Mouse (Mus musculus): ENCODE results near the gene Gm20388. TPM values are rescaled to one million over a fixed set of nuclear protein-coding genes. Genes with fewer than 3 reads are reported as not detected.

Gene Gm20388
- total RNA-seq, 4 experiments from 2014 or later, result 0.17 to 15.1 (median 6.6) TPM

DNA sequence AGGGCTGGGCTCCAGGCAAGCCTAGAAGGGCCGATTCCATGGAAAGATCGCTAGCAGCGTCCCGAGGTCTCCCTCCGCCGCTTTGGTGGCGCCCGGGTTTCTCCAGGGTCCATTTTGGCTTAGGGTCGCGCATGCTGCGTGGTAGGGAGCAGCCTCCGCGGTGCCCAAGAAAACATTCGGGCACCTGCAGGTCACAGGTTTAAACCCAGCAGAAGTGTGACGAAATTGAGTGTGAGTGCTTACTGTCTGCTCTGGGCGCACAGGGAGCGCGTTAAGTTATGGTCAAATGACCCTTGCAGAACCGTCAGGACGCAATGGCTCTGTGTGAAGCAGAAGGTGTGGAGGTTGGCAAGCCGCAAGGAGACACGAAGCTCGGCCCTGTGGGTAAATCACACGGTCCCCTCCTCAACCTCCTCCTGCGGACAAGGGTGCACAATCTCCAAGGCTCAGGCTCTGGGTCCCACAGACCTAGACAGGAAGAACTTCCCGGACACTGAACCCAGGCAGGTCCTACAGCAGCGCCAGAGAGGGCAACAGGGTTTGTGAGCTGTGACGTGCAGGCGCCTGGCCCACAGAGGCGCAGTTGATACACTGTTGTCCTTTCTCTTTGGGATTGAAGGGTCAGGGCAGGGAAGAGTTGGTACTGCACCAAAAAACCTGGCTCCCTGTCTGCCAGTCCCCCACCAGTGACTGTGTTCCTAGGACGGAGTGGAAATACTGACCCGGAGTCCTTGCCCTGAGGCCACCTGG is 1179.2 kb downstream of the Gm20388 start:
- DNase-seq (ENCODE audit: low spot score in 2 of 2), result no peak

DNA sequence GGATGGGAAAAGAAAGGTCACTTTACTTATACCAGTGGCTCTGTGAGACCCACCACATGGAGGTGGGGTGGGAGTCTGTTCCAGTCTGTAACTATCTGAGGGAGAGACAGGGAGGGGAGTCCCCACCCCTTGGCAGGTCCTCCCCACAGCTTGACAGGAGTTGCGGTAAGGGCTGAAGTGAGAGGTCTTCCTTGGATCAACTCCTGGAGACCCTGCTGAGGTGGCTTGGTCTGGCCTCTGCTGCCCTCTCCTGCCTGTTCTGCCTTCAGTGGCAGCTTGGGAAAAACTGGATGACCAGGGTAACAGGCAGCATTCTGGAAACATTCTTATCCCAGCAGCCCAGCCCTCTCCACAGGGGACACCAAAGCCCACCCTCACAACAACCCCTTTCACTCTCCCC is 1180.1 kb downstream of the Gm20388 start:
- DNase-seq (ENCODE audit: low spot score in 2 of 2), result no peak

DNA sequence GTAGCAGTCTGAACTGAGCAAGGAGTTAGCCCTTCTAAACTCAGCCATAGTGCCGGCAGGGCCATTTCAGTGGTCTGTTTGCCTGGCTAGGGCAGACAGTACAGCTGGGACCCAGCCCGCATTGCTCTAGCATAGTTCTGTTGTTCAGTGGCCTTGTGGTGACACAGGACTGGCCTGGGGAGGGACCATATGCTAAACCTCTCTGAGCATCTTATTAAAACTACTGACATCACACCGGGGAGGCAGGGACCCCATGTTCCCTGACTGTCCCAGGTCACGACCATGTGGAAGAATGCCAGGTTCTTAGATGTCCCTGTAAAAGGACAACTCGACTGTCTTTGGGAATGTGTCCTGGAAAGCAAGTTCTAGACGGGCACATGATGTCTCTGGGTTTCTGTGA is 1181.5 kb downstream of the Gm20388 start:
- no peak for DNase-seq (ENCODE audit: low spot score in 2 of 2)

DNA sequence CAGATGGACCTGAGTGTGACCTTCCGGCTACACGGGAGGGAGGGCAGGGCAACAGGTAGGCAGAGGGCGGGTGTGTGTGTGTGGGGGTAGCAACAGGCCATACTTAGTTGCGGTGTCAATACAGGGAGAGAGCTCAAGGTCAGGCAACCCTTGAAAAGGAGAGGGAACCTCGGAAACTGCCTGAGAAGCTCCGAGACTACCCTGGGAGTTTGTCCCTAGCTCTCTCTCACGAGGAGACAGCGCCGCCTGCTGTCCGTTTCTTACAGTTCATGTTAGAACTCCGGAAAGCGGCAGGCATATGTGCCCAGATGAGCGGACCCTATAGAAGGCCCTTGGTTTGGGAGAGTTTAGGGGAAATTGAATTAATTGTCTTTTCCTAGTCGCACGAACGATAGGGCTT is 1182.0 kb downstream of the Gm20388 start:
- peak; percentile 43 to 87 for DNase-seq (ENCODE audit: low spot score in 2 of 2)

DNA sequence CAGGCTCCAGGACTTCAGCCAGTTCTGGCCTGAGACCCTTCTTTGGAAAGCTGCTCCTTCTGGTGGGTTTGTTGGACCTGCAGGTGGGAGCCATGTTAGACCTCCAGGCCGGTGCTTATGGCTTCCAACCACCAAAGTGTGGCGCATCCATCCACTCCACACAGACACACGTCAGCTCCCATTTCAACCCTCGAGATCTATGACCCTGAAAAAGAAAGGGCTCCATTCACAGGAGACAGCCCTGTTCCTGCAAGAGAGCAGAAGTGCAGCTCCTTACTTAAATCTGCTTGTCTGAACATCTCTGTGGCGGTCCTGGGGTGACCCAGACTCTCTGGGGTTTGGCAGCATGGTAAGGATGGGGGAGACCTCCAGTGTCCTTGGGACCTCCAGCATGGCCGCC is 1182.9 kb downstream of the Gm20388 start:
- no peak for DNase-seq (ENCODE audit: low spot score in 2 of 2)

DNA sequence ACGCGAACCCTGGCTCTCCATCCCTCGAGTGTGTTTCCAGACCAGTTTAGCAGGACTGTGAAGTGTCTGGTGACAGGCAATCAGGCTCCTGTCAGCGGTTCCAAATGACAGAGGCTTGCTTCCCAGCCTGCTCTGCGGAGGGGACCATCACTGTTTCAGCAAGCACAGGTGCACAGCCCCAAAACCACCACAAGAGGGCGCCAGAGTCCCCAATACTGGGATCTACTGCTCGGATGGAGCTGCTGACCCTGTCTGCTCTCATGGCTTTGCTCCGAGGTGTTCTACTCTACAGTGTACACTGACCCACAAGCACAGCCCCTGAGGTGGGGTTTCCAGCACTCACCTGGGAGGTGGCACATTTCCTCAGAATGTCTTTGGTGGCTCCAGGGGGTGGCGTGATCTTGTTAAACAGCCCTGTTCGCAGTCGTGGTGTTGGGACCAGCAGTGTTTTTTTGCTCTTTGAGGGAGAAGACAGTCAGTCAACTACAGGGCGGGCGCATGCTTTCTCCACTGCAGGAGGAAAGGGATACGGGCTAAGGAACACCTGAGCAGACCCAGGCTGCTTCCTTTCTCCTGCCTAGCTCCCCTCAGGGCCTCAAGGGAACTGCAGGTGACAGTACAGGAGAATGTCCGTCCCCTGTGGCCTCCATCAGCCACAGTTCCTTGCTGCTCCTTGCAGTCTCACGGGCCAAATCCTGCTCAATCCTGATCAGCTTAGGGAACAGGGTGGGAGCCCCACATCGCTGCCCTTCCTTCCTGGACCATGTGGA is 1193.6 kb downstream of the Gm20388 start:
- peak; percentile 28 to 68 for DNase-seq (ENCODE audit: low spot score in 2 of 2)

DNA sequence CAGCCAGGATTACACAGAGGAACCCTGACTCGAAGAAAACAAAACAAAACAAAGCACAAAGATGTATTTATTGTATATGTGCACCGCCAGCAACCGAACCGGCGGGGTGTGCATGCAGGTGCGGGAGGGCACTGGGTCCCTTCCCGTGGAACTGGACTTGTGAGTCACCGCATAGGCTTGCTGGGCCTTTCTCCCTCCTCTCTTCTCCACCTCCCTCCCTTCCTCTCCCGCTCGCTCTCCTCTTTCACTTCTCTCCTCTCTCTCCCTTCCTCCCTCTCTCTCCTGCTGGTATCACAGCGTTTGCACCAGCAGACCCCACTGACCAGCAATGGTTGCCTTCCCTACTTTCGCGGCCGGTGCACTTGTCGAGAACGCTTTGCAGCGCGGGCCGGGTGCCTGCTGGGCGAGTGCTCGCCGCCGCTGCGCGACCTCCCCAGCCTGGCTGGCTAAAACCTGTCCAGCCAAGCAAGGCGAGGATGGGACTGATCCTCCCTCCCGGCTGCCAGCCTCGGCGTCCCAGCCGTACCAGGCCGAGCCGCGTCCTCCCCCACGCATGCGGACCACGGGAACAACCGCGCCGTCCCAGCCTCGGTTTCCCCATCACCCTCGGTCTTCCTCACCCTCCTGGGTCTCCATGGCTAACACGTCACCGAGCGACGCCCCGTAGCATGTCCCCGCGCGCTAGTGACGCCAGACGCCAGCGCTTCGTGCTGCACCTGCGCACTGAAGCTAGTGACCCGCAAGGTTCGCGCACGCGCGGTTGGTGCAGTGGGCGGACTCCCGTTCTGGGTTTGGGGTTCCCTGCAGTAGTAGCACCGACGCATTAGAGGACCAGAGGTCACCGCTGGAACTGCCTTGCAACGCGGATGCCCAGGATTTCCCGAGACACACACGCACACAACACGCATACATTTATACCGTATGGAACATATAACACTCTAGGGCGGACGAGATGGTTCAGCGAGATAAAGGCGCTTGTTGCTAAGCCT is 1197.3 kb downstream of the Gm20388 start, which contains the start of gene Mthfsd:
Mthfsd (minus strand) TSS at position 725 of the 989 bp plus-strand sequence.
- peak; percentile 97 to 99 for DNase-seq (ENCODE audit: low spot score in 2 of 2)

DNA sequence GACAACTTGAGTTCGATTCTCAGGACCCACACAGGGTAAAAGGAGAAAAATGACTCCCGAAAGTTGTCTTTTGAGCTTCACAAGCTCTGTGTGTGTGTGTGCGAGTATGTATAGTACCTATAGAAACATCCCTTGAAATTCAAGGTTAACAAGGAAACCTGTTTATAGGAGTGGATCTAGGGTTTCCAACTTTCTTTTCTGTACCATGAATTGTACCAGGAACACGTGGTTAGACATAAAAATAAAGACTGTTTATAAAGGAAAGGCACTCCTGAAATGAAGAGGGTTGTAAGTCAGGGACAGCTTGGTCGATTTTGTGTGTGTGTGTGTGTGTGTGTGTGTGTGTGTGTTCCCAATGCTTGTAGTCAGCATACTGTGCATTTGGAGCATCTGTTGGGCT is 1198.0 kb downstream of the Gm20388 start:
- DNase-seq (ENCODE audit: low spot score in 2 of 2), result no peak

DNA sequence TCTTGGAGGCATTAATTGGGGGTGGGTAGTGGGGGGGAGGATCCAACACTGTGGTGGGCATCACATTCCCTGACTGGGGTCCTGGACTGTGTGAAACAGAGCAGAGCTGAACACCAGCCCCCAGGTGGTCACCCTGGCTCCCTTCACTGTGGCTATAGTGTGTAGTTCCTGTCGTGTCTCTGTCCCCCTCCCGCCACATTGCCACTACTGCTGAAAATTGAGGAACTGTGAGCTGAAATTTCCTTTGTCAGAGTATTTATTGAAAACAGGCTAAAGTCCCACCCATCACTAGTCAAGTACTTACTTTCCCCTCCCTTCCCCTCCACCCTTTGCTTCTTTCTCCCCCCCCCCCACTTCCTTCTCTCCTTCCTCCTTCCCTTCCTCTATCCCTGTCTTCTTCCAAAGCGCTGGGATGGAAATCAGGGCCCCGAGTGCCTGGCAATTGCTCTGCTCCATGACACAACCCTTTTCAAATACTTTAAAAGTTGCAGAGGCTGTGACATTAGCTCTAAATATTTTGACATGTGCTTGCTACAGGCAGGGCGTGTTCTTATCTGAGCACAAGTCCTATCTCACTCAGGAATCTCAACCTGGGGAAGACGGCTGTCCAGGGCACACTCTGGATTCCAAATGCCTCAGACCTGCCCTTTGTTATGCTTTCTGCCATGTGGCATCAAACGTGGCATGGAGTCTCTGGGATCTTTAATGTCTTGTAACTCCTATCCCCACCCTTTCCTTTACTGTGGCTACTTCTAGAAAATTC is 1200.7 kb downstream of the Gm20388 start:
- no peak for DNase-seq (ENCODE audit: low spot score in 2 of 2)

DNA sequence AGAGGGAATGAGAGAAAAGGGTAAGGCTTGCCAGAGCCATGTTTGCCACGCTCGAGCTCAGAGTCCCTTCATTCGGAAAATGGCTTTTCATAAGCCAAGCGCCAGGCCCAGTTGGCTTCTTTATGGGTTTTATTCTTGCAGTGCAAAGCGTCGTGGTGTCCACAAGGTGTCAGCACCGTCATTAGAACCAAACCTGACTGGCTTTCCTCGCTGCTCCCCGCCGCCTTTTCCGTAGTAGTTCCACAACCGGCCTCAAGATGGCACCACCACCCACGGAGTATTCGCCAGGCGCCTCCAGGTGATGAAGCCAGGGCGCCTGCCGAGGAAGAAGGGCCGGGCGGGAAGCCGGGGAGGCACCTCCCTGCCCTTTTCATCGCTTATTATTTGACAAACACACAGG is 1202.6 kb downstream of the Gm20388 start:
- peak; percentile 86 to 97 for DNase-seq (ENCODE audit: low spot score in 2 of 2)

DNA sequence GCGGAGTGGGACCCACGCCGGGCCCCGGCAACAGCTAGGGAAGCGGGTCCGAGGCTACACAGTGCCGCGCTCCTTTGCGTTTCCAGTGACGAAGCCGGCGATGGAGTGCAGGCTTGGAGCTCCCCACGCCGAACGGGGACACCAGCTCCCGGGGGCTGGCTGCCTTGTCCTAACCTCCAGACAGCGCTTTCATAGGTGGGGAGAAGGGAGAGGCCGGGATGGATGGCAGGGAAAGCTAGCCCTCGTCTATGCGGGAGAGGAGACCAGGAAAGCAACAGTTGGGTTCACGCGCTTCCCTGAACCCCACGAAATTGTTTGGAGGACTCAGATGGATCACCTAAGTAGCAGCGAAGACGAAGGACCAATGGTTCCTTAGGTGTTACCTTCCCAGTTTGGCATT is 1204.5 kb downstream of the Gm20388 start:
- no peak for DNase-seq (ENCODE audit: low spot score in 2 of 2)

DNA sequence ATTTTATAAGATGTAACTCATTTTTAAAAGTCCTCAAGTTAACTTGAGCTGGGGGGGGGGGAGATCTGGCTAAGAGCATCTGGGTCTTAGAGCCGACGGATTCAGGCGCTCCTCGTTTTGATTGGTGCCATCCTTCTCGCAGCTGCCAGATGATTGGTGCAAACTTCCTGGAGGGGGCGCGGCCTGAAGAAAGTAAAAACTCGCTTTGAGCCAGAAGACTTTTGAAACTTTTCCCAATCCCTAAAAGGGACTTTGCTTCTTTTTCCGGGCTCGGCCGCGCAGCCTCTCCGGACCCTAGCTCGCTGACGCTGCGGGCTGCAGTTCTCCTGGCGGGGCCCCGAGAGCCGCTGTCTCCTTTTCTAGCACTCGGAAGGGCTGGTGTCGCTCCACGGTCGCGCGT is 1205.3 kb downstream of the Gm20388 start, which contains the start of gene Foxc2:
Foxc2 (plus strand) TSS at position 224 of the 400 bp plus-strand sequence.
- DNase-seq (ENCODE audit: low spot score in 2 of 2), result peak in 1 of 2 experiments; percentile 30

DNA sequence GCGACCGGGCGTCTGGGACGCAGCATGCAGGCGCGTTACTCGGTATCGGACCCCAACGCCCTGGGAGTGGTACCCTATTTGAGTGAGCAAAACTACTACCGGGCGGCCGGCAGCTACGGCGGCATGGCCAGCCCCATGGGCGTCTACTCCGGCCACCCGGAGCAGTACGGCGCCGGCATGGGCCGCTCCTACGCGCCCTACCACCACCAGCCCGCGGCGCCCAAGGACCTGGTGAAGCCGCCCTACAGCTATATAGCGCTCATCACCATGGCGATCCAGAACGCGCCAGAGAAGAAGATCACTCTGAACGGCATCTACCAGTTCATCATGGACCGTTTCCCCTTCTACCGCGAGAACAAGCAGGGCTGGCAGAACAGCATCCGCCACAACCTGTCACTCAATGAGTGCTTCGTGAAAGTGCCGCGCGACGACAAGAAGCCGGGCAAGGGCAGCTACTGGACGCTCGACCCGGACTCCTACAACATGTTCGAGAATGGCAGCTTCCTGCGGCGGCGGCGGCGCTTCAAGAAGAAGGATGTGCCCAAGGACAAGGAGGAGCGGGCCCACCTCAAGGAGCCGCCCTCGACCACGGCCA is 1206.0 kb downstream of the Gm20388 start:
- no peak for DNase-seq (ENCODE audit: low spot score in 2 of 2)

DNA sequence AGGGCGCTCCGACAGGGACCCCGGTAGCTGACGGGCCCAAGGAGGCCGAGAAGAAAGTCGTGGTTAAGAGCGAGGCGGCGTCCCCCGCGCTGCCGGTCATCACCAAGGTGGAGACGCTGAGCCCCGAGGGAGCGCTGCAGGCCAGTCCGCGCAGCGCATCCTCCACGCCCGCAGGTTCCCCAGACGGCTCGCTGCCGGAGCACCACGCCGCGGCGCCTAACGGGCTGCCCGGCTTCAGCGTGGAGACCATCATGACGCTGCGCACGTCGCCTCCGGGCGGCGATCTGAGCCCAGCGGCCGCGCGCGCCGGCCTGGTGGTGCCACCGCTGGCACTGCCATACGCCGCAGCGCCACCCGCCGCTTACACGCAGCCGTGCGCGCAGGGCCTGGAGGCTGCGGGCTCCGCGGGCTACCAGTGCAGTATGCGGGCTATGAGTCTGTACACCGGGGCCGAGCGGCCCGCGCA is 1206.6 kb downstream of the Gm20388 start:
- no peak for DNase-seq (ENCODE audit: low spot score in 2 of 2)

DNA sequence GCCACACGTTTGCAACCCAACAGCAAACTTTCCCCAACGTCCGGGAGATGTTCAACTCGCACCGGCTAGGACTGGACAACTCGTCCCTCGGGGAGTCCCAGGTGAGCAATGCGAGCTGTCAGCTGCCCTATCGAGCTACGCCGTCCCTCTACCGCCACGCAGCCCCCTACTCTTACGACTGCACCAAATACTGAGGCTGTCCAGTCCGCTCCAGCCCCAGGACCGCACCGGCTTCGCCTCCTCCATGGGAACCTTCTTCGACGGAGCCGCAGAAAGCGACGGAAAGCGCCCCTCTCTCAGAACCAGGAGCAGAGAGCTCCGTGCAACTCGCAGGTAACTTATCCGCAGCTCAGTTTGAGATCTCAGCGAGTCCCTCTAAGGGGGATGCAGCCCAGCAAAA is 1207.3 kb downstream of the Gm20388 start:
- no peak for DNase-seq (ENCODE audit: low spot score in 2 of 2)

DNA sequence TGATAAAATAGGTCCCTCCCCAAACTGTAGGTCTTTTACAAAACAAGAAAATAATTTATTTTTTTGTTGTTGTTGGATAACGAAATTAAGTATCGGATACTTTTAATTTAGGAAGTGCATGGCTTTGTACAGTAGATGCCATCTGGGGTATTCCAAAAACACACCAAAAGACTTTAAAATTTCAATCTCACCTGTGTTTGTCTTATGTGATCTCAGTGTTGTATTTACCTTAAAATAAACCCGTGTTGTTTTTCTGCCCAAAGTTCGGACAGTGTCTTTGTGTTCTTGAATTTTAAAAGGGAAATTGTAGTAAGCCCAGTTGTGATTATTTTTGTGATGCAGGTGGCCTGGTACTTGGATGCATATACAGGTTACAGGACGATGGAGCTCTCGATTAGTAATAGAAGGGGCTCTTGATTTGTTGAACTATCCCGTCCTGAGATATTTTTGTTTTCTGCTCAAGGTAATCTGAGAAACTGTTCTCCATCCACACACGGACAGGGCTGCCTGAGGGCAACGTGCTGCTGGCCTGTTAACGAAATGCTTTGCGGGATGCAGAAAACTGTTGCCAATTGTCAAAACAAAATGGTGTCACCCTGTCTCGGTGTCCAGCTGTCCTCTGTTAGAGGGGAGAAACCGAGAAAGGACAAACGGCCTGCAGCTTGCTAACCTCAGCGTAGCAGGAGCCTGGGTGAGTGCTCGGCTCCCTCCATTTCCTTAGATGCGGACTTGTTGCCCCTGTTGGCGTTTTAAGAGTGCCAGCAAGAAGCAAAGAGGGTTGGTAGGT is 1208.2 kb downstream of the Gm20388 start:
- no peak for DNase-seq (ENCODE audit: low spot score in 2 of 2)

DNA sequence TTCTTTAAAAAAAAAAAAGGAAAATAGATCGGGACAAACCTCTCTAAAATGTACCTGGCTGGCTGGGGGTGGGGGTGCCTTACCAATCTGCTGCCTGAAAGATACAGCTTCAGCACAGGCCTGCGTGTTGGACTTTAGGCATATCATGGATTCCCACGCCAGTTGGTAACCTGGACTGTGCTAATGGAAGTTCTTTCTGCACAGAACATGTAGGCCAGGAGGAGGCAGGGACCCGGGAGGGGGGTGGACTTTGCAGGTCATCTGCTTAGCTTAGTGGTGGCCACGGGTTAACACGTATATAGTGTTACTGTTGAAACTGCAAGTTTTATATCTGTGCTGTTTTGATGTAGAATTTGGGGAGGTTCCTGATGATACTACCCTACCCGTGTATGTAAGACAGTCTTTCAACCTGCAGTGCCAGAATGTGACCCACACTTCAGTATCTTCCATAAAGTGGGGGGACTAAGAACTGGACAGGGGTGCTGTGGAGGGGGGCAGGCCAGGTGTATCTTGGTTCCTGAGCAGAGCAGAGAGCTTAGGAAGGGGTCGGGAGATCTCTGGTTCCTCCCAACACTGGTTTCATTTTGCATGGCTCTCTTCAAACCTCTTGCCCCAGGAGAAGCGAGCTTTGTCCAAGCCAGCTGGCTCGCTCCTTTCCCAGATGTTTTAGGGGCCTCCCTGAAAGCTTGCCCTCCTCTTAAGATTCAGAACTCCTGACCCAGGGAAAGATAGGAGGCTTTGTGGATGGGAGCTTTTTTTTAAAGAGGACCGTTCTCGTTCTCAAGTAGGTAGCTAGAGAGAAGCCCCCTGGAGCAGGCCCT is 1209.2 kb downstream of the Gm20388 start:
- DNase-seq (ENCODE audit: low spot score in 2 of 2), result no peak
